Mouse (Mus musculus) cerebral cortex, adult 2 months (tissue): ENCODE measurements around the gene Gm10964.

Experiments used
- WGBS: fragments of 180-500 bp; shearing (Covaris S2); methylation state at CpG from one replicate; pipeline ENCODE4 v1.1.7; 2018; 5-methylcytosine and 5-hydroxymethylcytosine counted together

Gene Gm10964

GRCm38 (mm10) chr3:103778660-103779059 lies 39.5 kb downstream of the Gm10964 start:
- 73% methylated on average over 6 of the region's 6 CpGs for WGBS

GRCm38 (mm10) chr3:103779183-103779582 lies 40.0 kb downstream of the Gm10964 start:
- 42% methylated on average over 7 of the region's 7 CpGs for WGBS

GRCm38 (mm10) chr3:103780271-103780670 lies 41.1 kb downstream of the Gm10964 start:
- WGBS, result 65% methylated on average over 3 of the region's 3 CpGs

GRCm38 (mm10) chr3:103780777-103781176 lies 41.6 kb downstream of the Gm10964 start:
- 51% methylated on average over 5 of the region's 5 CpGs for WGBS

- 86% methylated on average over 4 of the region's 4 CpGs for WGBS
Measured at GRCm38 (mm10) chr3:103782844-103783609, 43.9 kb downstream of the Gm10964 start.

GRCm38 (mm10) chr3:103787225-103787624 lies 48.1 kb downstream of the Gm10964 start:
- WGBS, result 63% methylated on average over 7 of the region's 7 CpGs

GRCm38 (mm10) chr3:103789096-103789495 lies 49.9 kb downstream of the Gm10964 start:
- 62% methylated on average over 7 of the region's 7 CpGs for WGBS

- WGBS, result 1% methylated on average over 14 of the region's 14 CpGs
Measured at GRCm38 (mm10) chr3:103789891-103790345, 50.8 kb downstream of the Gm10964 start.

GRCm38 (mm10) chr3:103790346-103791145 lies 51.4 kb downstream of the Gm10964 start:
- WGBS, result under 1% methylated on average over 50 of the region's 61 CpGs

- 7% methylated on average over 49 of the region's 49 CpGs for WGBS
Measured at GRCm38 (mm10) chr3:103791230-103792110, 52.3 kb downstream of the Gm10964 start, which contains the start of gene Hipk1. Gene Hipk1, minus strand, starts transcription at chr3:103791563.

GRCm38 (mm10) chr3:103792111-103792406 lies 52.9 kb downstream of the Gm10964 start:
- WGBS, result 73% methylated on average over 5 of the region's 5 CpGs

GRCm38 (mm10) chr3:103792566-103792965 lies 53.4 kb downstream of the Gm10964 start:
- WGBS, result 74% methylated on average over 1 of the region's 1 CpGs
